Mouse (Mus musculus) MEL (cell line): ENCODE measurements around the gene Col7a1. TPM values are rescaled to one million over a fixed set of nuclear protein-coding genes. Genes with fewer than 3 reads are reported as not detected.

ENCODE experiments used
- DNase-seq: peaks from one replicate; pipeline ENCODE4 v3.0.0; 2011; ENCODE audit warnings: low read depth, low spot score
- H3K27ac ChIP-seq: 2 replicates; pipeline ENCODE4 v1.5.1; 2012; ENCODE audit warnings: low read depth, mild to moderate bottlenecking, control low read depth, low read length, moderate library complexity; ENCODE audit not compliant: control insufficient read depth
- H3K27me3 ChIP-seq, 2 experiments: fragments of 150-350 bp in 1 of 2; sonication (generic) in 1 of 2; 2 replicates each; pipeline ENCODE4 v1.6.1; 2012; ENCODE audit warnings: low read length in 2 of 2, mild to moderate bottlenecking in 2 of 2, improper control_type of control experiment in 1 of 2, moderate library complexity in 1 of 2; ENCODE audit not compliant: insufficient read depth in 2 of 2, control insufficient read depth in 1 of 2
- H3K36me3 ChIP-seq, 2 experiments: 2 replicates each; pipeline ENCODE4 v1.6.1; 2012 to 2014; ENCODE audit warnings: low read length in 2 of 2, improper control_type of control experiment in 1 of 2, inconsistent platforms in 1 of 2, mild to moderate bottlenecking in 1 of 2; ENCODE audit not compliant: insufficient read depth in 2 of 2, control insufficient read depth in 1 of 2
- H3K4me1 ChIP-seq, 2 experiments: fragments of 150-350 bp in 1 of 2; sonication (generic) in 1 of 2; 2 replicates each; pipeline ENCODE4 v1.6.1; 2012; ENCODE audit warnings: low read length in 2 of 2, improper control_type of control experiment in 1 of 2, mild to moderate bottlenecking in 1 of 2; ENCODE audit not compliant: insufficient read depth in 2 of 2, control insufficient read depth in 1 of 2
- H3K4me3 ChIP-seq, 2 experiments: fragments of 150-350 bp in 1 of 2; sonication (generic) in 1 of 2; 2 replicates each; pipeline ENCODE4 v1.5.1; 2012; ENCODE audit warnings: low read depth in 2 of 2, low read length in 2 of 2, mild to moderate bottlenecking in 2 of 2, moderate library complexity in 2 of 2, control low read depth in 1 of 2, improper control_type of control experiment in 1 of 2; ENCODE audit not compliant: control insufficient read depth in 1 of 2, insufficient read depth in 1 of 2
- H3K79me2 ChIP-seq: 2 replicates; pipeline ENCODE4 v1.6.1; 2012; ENCODE audit warnings: mild to moderate bottlenecking, low read length, moderate library complexity; ENCODE audit not compliant: control insufficient read depth, poor library complexity, insufficient read depth
- H3K9ac ChIP-seq: 2 replicates; pipeline ENCODE4 v1.6.1; 2012; ENCODE audit warnings: low read depth, mild to moderate bottlenecking, control low read depth, low read length, moderate library complexity; ENCODE audit not compliant: control insufficient read depth, poor library complexity, severe bottlenecking
- H3K9me3 ChIP-seq: fragments of 150-350 bp; sonication (generic); replicated peaks from 2 replicates; pipeline ENCODE4 v1.6.1; 2012; ENCODE audit warnings: mild to moderate bottlenecking, low read length, improper control_type of control experiment, moderate library complexity; ENCODE audit not compliant: insufficient read depth
- BHLHE40 ChIP-seq: IDR thresholded peaks from 2 replicates; pipeline ENCODE4 v1.6.1; 2012; ENCODE audit warnings: low read depth, mild to moderate bottlenecking, inconsistent platforms, low read length, improper control_type of control experiment, borderline replicate concordance
- CHD2 ChIP-seq: IDR thresholded peaks from 2 replicates; pipeline ENCODE4 v1.6.1; 2011; ENCODE audit warnings: low read length, improper control_type of control experiment
- CTCF ChIP-seq, 3 experiments: IDR thresholded peaks in 2 of 3; conservative IDR thresholded peaks in 1 of 3; 2 replicates each; pipeline ENCODE4 v1.5.1; 2011 to 2012; ENCODE audit warnings: low read length in 3 of 3, low read depth in 2 of 3, mild to moderate bottlenecking in 2 of 3, improper control_type of control experiment in 1 of 3, inconsistent platforms in 1 of 3, mixed read lengths in 1 of 3, moderate library complexity in 1 of 3; ENCODE audit not compliant: control insufficient read depth in 1 of 3, insufficient read depth in 1 of 3, poor library complexity in 1 of 3, severe bottlenecking in 1 of 3
- EP300 ChIP-seq, 2 experiments: IDR thresholded peaks; 2 replicates each; pipeline ENCODE4 v1.6.1; 2011; ENCODE audit warnings: improper control_type of control experiment in 2 of 2, low read length in 2 of 2, low read depth in 1 of 2, mild to moderate bottlenecking in 1 of 2
- ETS1 ChIP-seq: IDR thresholded peaks from 2 replicates; pipeline ENCODE4 v1.6.1; 2012; ENCODE audit warnings: low read depth, mild to moderate bottlenecking, inconsistent platforms, low read length, improper control_type of control experiment, moderate library complexity
- GABPA ChIP-seq: IDR thresholded peaks from 2 replicates; pipeline ENCODE4 v1.6.1; 2012; ENCODE audit warnings: low read depth, mild to moderate bottlenecking, inconsistent platforms, low read length, improper control_type of control experiment, moderate library complexity
- GATA1 ChIP-seq: IDR thresholded peaks from 2 replicates; pipeline ENCODE4 v1.6.1; 2011; ENCODE audit warnings: low read depth, low read length, improper control_type of control experiment
- JUND ChIP-seq: IDR thresholded peaks from 2 replicates; pipeline ENCODE4 v1.6.1; 2011; ENCODE audit warnings: low read depth, mild to moderate bottlenecking, improper control_type of control experiment, low read length
- KAT2A ChIP-seq: conservative IDR thresholded peaks from 2 replicates; pipeline ENCODE4 v1.6.1; 2012; ENCODE audit warnings: low read depth, low read length, improper control_type of control experiment, inconsistent platforms
- MAZ ChIP-seq: IDR thresholded peaks from 2 replicates; pipeline ENCODE4 v1.6.1; 2012; ENCODE audit warnings: low read depth, mild to moderate bottlenecking, inconsistent platforms, low read length, improper control_type of control experiment
- MEF2A ChIP-seq: IDR thresholded peaks from 2 replicates; pipeline ENCODE4 v1.6.1; 2014; ENCODE audit warnings: low read depth, mild to moderate bottlenecking, inconsistent platforms, low read length, improper control_type of control experiment; ENCODE audit not compliant: poor library complexity, insufficient replicate concordance, severe bottlenecking; ENCODE audit errors: extremely low read depth
- MXI1 ChIP-seq: IDR thresholded peaks from 2 replicates; pipeline ENCODE4 v1.6.1; 2011; ENCODE audit warnings: mild to moderate bottlenecking, low read depth, low read length, improper control_type of control experiment
- MYB ChIP-seq: IDR thresholded peaks from 2 replicates; pipeline ENCODE4 v1.6.1; 2011; ENCODE audit warnings: mild to moderate bottlenecking, low read depth, low read length, improper control_type of control experiment
- POLR2A ChIP-seq, 2 experiments: IDR thresholded peaks; 2 replicates each; pipeline ENCODE4 v1.6.1; 2011 to 2012; ENCODE audit warnings: low read length in 2 of 2, mild to moderate bottlenecking in 2 of 2, control low read depth in 1 of 2, improper control_type of control experiment in 1 of 2, low read depth in 1 of 2, moderate library complexity in 1 of 2; ENCODE audit not compliant: control insufficient read depth in 1 of 2, insufficient read depth in 1 of 2, poor library complexity in 1 of 2
- POLR2AphosphoS2 ChIP-seq: IDR thresholded peaks from 2 replicates; pipeline ENCODE4 v1.6.1; 2011; ENCODE audit warnings: low read length, improper control_type of control experiment
- POLR2AphosphoS5 ChIP-seq: IDR thresholded peaks from 2 replicates; pipeline ENCODE4 v1.6.1; 2012; ENCODE audit warnings: low read depth, borderline replicate concordance, mild to moderate bottlenecking, inconsistent platforms, low read length, moderate library complexity, mixed read lengths
- SMC3 ChIP-seq: IDR thresholded peaks from 2 replicates; pipeline ENCODE4 v1.6.1; 2011; ENCODE audit warnings: low read depth, low read length, improper control_type of control experiment
- TBP ChIP-seq: IDR thresholded peaks from 2 replicates; pipeline ENCODE4 v1.8.0; 2011; ENCODE audit warnings: low read depth, low read length, improper control_type of control experiment
- TCF12 ChIP-seq: IDR thresholded peaks from 2 replicates; pipeline ENCODE4 v1.6.1; 2014; ENCODE audit warnings: low read depth, mild to moderate bottlenecking, inconsistent platforms, low read length, improper control_type of control experiment, moderate library complexity
- UBTF ChIP-seq: IDR thresholded peaks from 2 replicates; pipeline ENCODE4 v1.6.1; 2012; ENCODE audit warnings: low read depth, mild to moderate bottlenecking, inconsistent platforms, low read length, improper control_type of control experiment, moderate library complexity, borderline replicate concordance; ENCODE audit not compliant: insufficient read depth
- USF1 ChIP-seq: IDR thresholded peaks from 2 replicates; pipeline ENCODE4 v1.6.1; 2014; ENCODE audit warnings: low read depth, mild to moderate bottlenecking, inconsistent platforms, low read length, improper control_type of control experiment, moderate library complexity
- USF2 ChIP-seq, 2 experiments: IDR thresholded peaks; 2 replicates each; pipeline ENCODE4 v1.6.1; 2011 to 2012; ENCODE audit warnings: improper control_type of control experiment in 2 of 2, low read length in 2 of 2, borderline replicate concordance in 1 of 2, inconsistent platforms in 1 of 2, low read depth in 1 of 2, mild to moderate bottlenecking in 1 of 2; ENCODE audit not compliant: insufficient read depth in 1 of 2
- ZC3H11A ChIP-seq: IDR thresholded peaks from 2 replicates; pipeline ENCODE4 v1.6.1; 2012; ENCODE audit warnings: low read depth, mild to moderate bottlenecking, inconsistent platforms, low read length, improper control_type of control experiment
- polyA plus RNA-seq, 2 experiments: library from polyadenylated mRNA; stranded (reverse) in 1 of 2; unstranded in 1 of 2; fragments of >175 nt in 1 of 2; fragments of >200 nt in 1 of 2; gene quantifications; 2 replicates each; pipeline versions ENCODE4 v1.2.1 to v1.2.4; 2012; ENCODE audit warnings: low replicate concordance in 2 of 2, low read depth in 1 of 2; ENCODE audit not compliant: insufficient read length in 2 of 2, insufficient read depth in 1 of 2, missing spikeins in 1 of 2
- total RNA-seq: library from RNA; depleted of rRNA; stranded (reverse); fragments of 300-350 nt; gene quantifications from 2 replicates; pipeline ENCODE4 v1.2.3, GENCODE M21; 2012

The Col7a1 gene
- total and polyA plus RNA-seq, 3 experiments: 1.2 to 2.6 TPM; not detected in 1

GRCm38 (mm10) chr9:108914491-108914890 is 38.9 kb upstream of the Col7a1 start, which contains the start of gene Tmem89:
Tmem89 (plus strand) TSS chr9:108914619.
- Histone ChIP-seq H3K27ac (no peak within 1 kb of the TSS), H3K79me2 (no peaks in the 10 kb centered on the region), H3K4me1 (no peaks in the 10 kb centered on the region), H3K9me3 (no peaks in the 10 kb centered on the region), H3K9ac (no peak within 1 kb of the TSS)
- TF ChIP-seq JUND (no peak), MXI1 (no peak), EP300 (IDR thresholded peaks at IDR 0.05; ENCODE audit: low read depth in 1 of 2, low read length in 2 of 2) (no peak), POLR2AphosphoS5 (no peak), KAT2A (no peak), CHD2 (no peak), SMC3 (no peak), UBTF (no peak), GABPA (no peak), POLR2AphosphoS2 (no peak), USF1 (no peak)
- TF ChIP-seq, all 39 proteins: peak for 0
- Histone ChIP-seq H3K27me3 (peaks cover 0 to 2% of the 10 kb centered on the region in 2 experiments; a peak in 2 of 4 replicates), H3K36me3 (no peaks in the 10 kb centered on the region), H3K4me3 (no peak within 1 kb of the TSS)
- no peak for DNase-seq

- H3K27me3 ChIP-seq: peaks cover 8 to 17% of the 10 kb centered on the region in 2 experiments
These were observed 27.5 kb upstream of the Col7a1 start for GRCm38 (mm10) chr9:108925897-108926296.

More at GRCm38 (mm10) chr9:108925897-108926296, 27.5 kb upstream of the Col7a1 start:
- Histone ChIP-seq H3K4me3 (no peak overlapping the region), H3K4me1 (no peaks in the 10 kb centered on the region), H3K27ac (no peak overlapping the region), H3K79me2 (no peaks in the 10 kb centered on the region), H3K9ac (no peak overlapping the region), H3K9me3 (no peaks in the 10 kb centered on the region), H3K36me3 (no peaks in the 10 kb centered on the region)
- no peak for DNase-seq
- TF ChIP-seq GATA1 (no peak), BHLHE40 (no peak), USF2 (IDR thresholded peaks at IDR 0.05; ENCODE audit: borderline replicate concordance in 1 of 2, insufficient read depth in 1 of 2, low read depth in 1 of 2, low read length in 2 of 2) (no peak), MYB (no peak), TCF12 (no peak), POLR2A (IDR thresholded peaks at IDR 0.05; ENCODE audit: control insufficient read depth in 1 of 2, insufficient read depth in 1 of 2, low read depth in 1 of 2, low read length in 2 of 2, poor library complexity in 1 of 2) (no peak), UBTF (no peak), CTCF (IDR thresholded peaks at IDR 0.05 in 2 of 3, conservative IDR thresholded peaks at IDR 0.05 in 1 of 3; ENCODE audit: control insufficient read depth in 1 of 3, insufficient read depth in 1 of 3, low read depth in 2 of 3, low read length in 3 of 3, poor library complexity in 1 of 3, severe bottlenecking in 1 of 3) (no peak), MAZ (no peak), SMC3 (no peak), MXI1 (no peak), POLR2AphosphoS2 (no peak), ETS1 (no peak), MEF2A (no peak), ZC3H11A (no peak), TBP (no peak)
